Mouse (Mus musculus): ENCODE data around the gene Tsc22d4. TPM values are rescaled to one million over a fixed set of nuclear protein-coding genes. Genes with fewer than 3 reads are reported as not detected.

Tsc22d4 gene
- total and polyA plus RNA-seq, 2 experiments from 2014 or later, result 157 to 320 TPM

DNA sequence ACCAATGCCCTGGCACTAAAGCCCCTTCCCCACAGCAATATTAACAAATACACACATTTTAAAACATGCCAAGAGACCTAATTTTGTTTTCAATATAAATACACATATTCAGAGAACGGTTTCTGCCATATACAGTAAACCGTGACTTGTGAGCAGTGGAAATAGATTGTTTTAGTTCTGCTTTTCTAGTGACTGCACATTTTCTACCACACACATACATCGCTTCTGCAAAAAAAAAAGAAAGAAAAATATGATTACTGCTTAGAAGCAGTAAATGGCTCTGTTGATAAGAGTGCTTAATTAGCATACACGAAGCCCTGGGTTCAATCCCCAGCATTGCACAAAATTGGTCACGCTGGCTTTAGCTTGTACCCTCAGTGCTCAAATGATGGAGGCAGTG is 21.7 kb upstream of the Tsc22d4 start:
- H3K36me3 ChIP-seq (ENCODE audit: insufficient read depth, low read length), result no peaks in the 10 kb centered on the region
- no peak overlapping the region for H3K9ac ChIP-seq (replicated peaks; ENCODE audit: low read length, poor library complexity, severe bottlenecking)
- 78% methylated on average over 5 of the region's 5 CpGs for WGBS
- DNase-seq (ENCODE audit: low spot score) (no peak), ATAC-seq (ENCODE audit: low FRiP score) (no peak)
- H3K4me3 ChIP-seq (ENCODE audit: low read depth, low read length), result no peak overlapping the region
- no peaks in the 10 kb centered on the region for H3K27me3 ChIP-seq (ENCODE audit: insufficient read depth, low read length)
- no peak overlapping the region for H3K27ac ChIP-seq (ENCODE audit: low read depth, low read length)
- no peaks in the 10 kb centered on the region for H3K4me1 ChIP-seq (ENCODE audit: insufficient read depth, low read length)
- no peak overlapping the region for H3K4me2 ChIP-seq (ENCODE audit: low read depth, low read length, poor library complexity, severe bottlenecking)
- no peaks in the 10 kb centered on the region for H3K9me3 ChIP-seq (ENCODE audit: low read length)
- no peak for TF ChIP-seq CTCF (IDR thresholded peaks at IDR 0.05)

GRCm38 (mm10) chr5:137726767-137727166 is 18.8 kb upstream of the Tsc22d4 start:
- H3K9ac ChIP-seq (replicated peaks; ENCODE audit: low read length, poor library complexity, severe bottlenecking), result no peak overlapping the region
- no peak for ATAC-seq (ENCODE audit: low FRiP score)
- TF ChIP-seq CTCF (IDR thresholded peaks at IDR 0.05), result peak; percentile 16
- H3K27ac ChIP-seq (ENCODE audit: low read depth, low read length), result no peak overlapping the region
- no peaks in the 10 kb centered on the region for H3K27me3 ChIP-seq (ENCODE audit: insufficient read depth, low read length)
- H3K9me3 ChIP-seq (ENCODE audit: low read length), result no peaks in the 10 kb centered on the region
- DNase-seq (ENCODE audit: low spot score), result no peak
- H3K4me3 ChIP-seq (ENCODE audit: low read depth, low read length), result no peak overlapping the region
- H3K4me2 ChIP-seq (ENCODE audit: low read depth, low read length, poor library complexity, severe bottlenecking), result no peak overlapping the region
- no peaks in the 10 kb centered on the region for H3K4me1 ChIP-seq (ENCODE audit: insufficient read depth, low read length)
- peaks cover 14% of the 10 kb centered on the region for H3K36me3 ChIP-seq (ENCODE audit: insufficient read depth, low read length)
- WGBS, result 70% methylated on average over 6 of the region's 6 CpGs

- peaks cover 33% of the 10 kb centered on the region for H3K36me3 ChIP-seq (ENCODE audit: insufficient read depth, low read length)
Measured at GRCm38 (mm10) chr5:137733638-137734288, 11.8 kb upstream of the Tsc22d4 start.

DNA sequence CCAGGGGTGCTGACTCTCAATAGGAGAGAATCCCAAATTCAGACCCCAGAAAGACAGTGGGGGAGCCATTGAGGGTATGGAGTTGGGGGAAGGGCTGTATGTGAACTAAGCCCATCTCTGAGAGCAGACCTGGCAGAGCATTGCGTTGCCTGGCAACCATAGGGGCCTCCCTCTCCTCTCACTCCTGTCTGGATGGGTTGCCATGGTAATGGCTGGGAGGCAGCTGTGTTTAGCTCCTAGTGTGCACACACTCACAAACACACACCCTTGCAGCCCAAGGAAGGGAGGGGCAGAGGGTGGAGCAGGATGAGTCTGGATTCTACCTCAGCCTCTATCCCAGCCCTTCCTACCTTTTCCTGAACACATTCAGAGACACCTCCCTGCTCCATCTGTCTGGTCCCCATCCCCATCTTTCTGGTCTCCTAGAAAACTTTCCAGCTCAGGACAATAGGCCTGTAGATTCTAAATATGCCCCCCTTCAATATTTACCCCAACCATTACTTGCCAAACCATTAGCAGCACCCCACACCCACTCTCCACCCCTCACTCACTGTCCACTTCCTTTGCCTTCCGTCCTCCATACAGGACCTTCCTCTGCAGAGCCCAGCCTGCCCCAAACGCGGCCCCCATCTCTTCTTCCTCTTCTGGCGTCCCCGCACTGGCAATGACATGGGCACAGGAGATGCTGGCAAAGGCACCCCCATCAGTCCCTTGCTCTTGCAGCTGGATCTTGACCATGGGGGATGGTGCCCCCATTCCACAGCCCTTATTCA is 11.1 kb upstream of the Tsc22d4 start:
- H3K9me3 ChIP-seq (ENCODE audit: low read length), result no peaks in the 10 kb centered on the region
- peak overlapping the region; percentile 90 for H3K27ac ChIP-seq (ENCODE audit: low read depth, low read length)
- peak overlapping the region; percentile 46 for H3K9ac ChIP-seq (replicated peaks; ENCODE audit: low read length, poor library complexity, severe bottlenecking)
- peak; percentile 98 for DNase-seq (ENCODE audit: low spot score)
- WGBS, result 21% methylated on average over 6 of the region's 6 CpGs
- peaks cover 33% of the 10 kb centered on the region for H3K36me3 ChIP-seq (ENCODE audit: insufficient read depth, low read length)
- TF ChIP-seq CTCF (IDR thresholded peaks at IDR 0.05), result no peak
- H3K4me2 ChIP-seq (ENCODE audit: low read depth, low read length, poor library complexity, severe bottlenecking), result peak overlapping the region; percentile 61
- H3K4me1 ChIP-seq (ENCODE audit: insufficient read depth, low read length), result peaks cover 41% of the 10 kb centered on the region
- peak; percentile 92 for ATAC-seq (ENCODE audit: low FRiP score)
- H3K4me3 ChIP-seq (ENCODE audit: low read depth, low read length), result peak overlapping the region; percentile 21
- no peaks in the 10 kb centered on the region for H3K27me3 ChIP-seq (ENCODE audit: insufficient read depth, low read length)

More at GRCm38 (mm10) chr5:137733638-137734288, 11.8 kb upstream of the Tsc22d4 start:
- Histone ChIP-seq H3K27me3 (ENCODE audit: insufficient read depth, low read length) (no peaks in the 10 kb centered on the region), H3K4me3 (ENCODE audit: low read depth, low read length) (peak overlapping the region; percentile 21), H3K4me1 (ENCODE audit: insufficient read depth, low read length) (peaks cover 35% of the 10 kb centered on the region), H3K4me2 (ENCODE audit: low read depth, low read length, poor library complexity, severe bottlenecking) (peak overlapping the region; percentile 61), H3K9me3 (ENCODE audit: low read length) (no peaks in the 10 kb centered on the region), H3K9ac (replicated peaks; ENCODE audit: low read length, poor library complexity, severe bottlenecking) (peak overlapping the region; percentile 46), H3K27ac (ENCODE audit: low read depth, low read length) (peak overlapping the region; percentile 90)
- DNase-seq (ENCODE audit: low spot score) (peak; percentile 65), ATAC-seq (ENCODE audit: low FRiP score) (peak; percentile 52)
- no peak for TF ChIP-seq CTCF (IDR thresholded peaks at IDR 0.05)
- 16% methylated on average over 12 of the region's 12 CpGs for WGBS

DNA sequence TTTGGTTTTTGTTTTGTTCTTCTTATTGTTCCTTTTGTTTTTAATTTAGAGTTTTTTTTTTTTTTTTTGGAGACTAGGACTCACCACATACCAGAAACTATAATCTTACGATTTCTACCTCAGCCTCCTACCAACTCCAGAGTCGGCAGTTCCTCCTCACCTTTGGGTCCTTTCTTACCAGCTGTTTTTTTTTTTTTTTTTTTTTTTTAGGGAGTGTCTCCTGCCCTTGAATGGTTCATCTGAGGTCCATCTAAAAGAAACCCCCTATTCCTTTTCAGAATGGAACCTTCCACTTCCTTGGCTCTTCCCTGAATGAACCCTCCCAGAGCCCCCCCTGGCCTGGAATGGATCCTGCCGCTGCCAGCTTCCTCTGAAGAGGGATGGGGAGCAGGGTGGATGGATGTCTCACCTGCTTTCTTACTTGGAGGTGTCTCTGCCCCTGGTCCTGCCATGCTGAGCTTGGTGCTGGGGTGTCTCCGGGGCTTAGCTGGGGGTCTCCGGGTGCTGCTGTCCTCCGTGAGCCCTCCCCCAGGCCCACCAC is 8.1 kb upstream of the Tsc22d4 start:
- no peak for TF ChIP-seq CTCF (IDR thresholded peaks at IDR 0.05)
- Histone ChIP-seq H3K4me1 (ENCODE audit: insufficient read depth, low read length) (peaks cover 42% of the 10 kb centered on the region), H3K9ac (replicated peaks; ENCODE audit: low read length, poor library complexity, severe bottlenecking) (0 out of 2 replicates have a peak overlapping the region, but pooled peaks have one; percentile 91), H3K4me2 (ENCODE audit: low read depth, low read length, poor library complexity, severe bottlenecking) (peak overlapping the region; percentile 77), H3K36me3 (ENCODE audit: insufficient read depth, low read length) (peaks cover 18% of the 10 kb centered on the region), H3K4me3 (ENCODE audit: low read depth, low read length) (0 out of 2 replicates have a peak overlapping the region, but pooled peaks have one; percentile 77), H3K27me3 (ENCODE audit: insufficient read depth, low read length) (no peaks in the 10 kb centered on the region), H3K27ac (ENCODE audit: low read depth, low read length) (peak overlapping the region; percentile 91; the same call in 1 of the 2 replicates), H3K9me3 (ENCODE audit: low read length) (no peaks in the 10 kb centered on the region)
- DNase-seq (ENCODE audit: low spot score), result peak; percentile 75
- 80% methylated on average over 6 of the region's 6 CpGs for WGBS
- ATAC-seq (ENCODE audit: low FRiP score), result no peak

Measured in midbrain, postnatal 0 days (tissue).